Mouse (Mus musculus) monocyte, adult 5-6 weeks (primary cell): ENCODE measurements around the gene Pkig. TPM values are rescaled to one million over a fixed set of nuclear protein-coding genes. Genes with fewer than 3 reads are reported as not detected.

ENCODE experiments used
- ATAC-seq: fragments of 153-309, 156-312 bp; replicated peaks from 2 replicates; pipeline ENCODE4 v1.8.0; 2017; ENCODE audit warnings: mild to moderate bottlenecking; ENCODE audit not compliant: low TSS enrichment, insufficient number of reproducible peaks, severe bottlenecking, poor library complexity, low FRiP score
- total RNA-seq: library from RNA; stranded (forward); fragments of 200-1000, 200-491, 200-594 nt; gene quantifications from 3 replicates; pipeline ENCODE4 v1.2.3, GENCODE M21; 2017

The Pkig gene
- total RNA-seq, 1 experiment from 2014 or later: 40.2 TPM

DNA sequence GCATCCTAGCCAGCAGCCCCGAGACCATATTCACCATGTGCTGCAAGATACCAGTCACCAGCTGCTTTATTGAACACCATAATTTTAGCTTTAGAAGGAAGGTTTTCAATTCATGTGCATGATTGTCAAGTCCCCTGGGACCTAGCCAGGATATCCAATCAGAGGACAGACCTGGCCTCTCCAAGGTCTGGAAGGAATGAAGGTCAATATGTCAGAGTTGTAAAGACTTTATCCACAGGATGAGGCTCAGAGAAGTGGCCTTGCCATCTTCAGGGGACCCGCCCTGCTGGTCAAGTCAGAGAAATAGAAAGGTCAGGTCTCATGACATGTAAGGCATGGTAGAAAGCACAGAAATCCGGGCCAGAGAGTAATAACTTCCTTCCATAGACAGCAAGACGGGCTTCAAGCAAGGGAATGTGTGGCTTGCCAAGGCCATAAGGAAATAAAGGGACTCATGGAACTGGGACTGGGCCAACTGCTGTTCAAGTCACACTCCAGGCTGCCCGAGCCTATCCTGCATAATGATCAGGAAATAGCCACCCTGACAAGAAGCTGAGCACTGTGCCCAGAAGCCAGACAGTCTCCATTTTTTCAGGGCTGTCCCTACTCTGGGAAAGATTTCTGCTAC lies 68.7 kb downstream of the Pkig start:
- no peak for ATAC-seq

DNA sequence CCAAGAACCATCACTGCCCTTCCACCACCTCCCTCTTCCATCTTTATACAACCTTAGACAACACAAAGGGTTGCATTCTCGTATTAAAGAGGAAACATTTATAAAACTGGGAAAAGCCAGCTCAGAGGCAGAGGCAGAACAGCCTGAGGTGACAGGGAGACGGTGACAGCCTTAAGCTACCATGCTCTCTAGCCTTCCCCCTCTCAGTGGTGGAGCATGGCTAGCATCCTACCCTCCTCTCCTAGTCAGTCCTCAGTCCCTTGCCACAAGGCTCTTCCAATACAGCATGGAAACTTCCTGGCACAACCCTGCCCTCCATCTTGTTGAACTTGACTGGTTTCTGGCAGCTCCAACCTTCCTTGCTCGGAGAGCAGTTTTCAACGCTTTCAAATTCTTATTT lies 70.1 kb downstream of the Pkig start:
- no peak for ATAC-seq

DNA sequence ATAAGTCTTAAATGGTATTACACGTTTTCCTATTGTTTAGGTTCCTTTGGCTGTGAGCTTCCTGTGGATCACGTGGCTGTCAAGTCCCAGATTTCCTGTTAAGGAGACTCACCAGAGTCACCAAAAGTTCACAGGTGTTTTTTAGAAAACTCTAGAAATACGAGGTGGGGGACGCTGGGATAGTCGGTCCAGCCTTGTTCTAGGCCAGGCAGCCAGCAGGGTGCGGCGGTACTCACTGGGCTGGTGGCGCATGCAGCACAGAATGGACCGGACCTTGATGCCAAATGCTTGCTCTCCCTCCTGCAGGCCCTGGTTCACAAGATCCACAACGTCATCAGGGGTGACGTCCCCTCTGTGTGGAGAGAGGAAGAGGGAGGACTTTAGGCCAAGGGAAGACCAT lies 73.8 kb downstream of the Pkig start:
- ATAC-seq: no peak

DNA sequence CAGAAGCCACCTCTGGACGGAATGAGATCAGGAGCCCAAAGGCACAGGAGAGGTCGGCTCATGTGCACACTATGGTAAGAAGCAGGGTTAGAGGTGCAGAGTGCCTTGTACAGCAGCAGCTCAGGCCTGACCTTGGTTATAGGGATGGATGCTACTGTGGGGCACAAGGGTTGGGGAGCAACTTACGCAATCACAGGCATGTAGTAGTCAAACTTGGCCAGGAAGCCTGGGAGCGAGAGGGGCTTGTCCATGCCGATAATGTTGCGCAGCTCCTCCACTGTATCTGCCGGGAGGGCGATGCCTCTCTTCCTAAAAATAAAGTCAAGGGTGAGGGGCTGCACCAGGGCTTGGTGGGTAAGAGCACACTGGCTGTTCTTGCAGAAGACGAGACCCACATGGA lies 77.0 kb downstream of the Pkig start:
- ATAC-seq: no peak

DNA sequence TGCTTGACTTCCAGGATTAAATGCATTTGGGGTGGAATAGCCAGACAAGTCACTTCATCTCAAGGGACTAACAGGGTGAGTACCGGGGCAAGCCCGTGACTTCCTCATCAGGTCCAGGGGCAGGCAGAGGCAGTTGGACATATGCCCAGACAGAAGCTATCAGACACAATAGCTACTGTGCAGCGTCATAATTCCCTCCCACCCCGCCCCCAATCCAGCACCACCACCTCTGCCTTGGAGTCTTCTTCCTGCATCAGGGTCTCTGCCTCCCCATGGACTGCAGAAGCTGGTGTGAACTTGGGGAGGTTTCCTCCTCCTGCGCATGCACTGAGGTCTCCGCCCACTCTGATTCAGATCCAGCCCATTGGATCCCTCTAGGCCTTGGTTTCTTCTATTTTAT lies 77.8 kb downstream of the Pkig start:
- no peak for ATAC-seq

DNA sequence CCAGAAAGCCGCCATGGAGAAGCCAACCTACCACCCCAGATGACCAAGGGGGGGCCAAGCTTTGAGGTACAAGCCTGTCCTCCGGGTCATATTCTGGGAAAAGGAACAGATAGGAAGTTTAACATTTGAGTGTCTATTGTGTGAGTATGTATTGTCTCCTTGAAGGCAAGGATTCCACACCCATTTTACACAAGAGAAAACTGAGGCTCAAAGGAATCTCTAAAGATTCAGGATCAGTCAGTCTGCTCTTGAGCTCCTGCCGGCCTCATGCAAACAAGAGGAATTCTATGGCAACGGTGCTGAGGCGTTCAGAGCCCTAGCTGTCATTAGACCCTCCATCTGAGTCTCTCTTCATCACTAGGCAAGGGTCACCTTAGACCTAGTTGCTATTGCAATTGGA lies 84.5 kb downstream of the Pkig start:
- ATAC-seq: no peak

DNA sequence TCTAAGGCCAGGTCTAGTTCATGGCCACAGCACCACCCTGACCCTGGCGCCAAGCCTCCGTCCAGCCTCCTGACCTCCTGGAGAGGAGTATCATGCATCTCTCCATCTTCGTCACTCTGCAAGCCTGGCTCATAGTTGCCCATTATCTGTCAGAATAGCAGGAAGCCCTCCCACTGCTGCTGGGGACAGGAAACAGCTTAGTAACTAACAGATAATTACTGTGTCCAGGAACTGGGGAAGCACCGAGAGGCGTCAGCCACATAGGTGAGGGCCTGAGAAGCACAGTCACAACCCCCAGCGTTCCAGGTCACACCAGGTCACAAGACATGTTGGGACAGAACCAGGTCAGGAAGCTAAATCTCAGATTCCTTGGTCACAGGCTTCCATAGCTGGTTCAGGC lies 85.2 kb downstream of the Pkig start:
- ATAC-seq: no peak

DNA sequence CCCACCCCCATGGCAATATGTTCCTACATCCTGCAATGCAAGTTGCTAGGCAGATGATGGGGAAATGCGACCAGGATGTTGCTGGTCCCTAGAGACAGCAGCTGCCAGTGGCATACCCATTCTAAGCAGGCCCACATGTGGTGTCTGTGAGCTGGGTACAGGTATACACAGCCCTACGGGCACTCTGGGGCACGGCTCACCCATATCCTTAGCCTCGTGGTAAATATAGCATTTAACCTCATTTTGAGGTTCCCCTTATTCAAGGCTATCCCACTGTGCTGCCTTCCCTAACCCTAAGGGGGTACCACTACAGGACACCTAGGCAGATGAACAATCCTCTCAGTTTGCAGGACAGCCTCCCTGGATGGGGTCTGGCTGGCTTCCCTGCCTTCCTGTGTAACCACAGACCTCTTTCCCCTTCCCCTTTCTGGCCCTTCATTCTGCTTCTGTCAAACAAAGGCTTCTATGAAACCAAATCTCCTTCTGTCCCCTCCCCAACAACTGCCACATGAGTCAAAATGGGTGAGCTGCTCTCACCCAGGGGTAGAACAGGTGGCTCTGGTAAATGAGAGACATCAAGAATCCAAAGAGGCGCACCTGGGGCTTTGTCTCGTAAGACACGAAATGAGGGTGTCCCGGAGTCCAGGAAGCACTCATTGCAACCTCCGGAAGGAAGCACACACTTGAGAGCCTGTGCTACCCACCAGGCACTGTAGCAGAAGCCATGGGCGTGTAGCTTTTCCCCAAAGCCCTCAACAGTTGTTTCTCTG lies 86.8 kb downstream of the Pkig start:
- no peak for ATAC-seq

DNA sequence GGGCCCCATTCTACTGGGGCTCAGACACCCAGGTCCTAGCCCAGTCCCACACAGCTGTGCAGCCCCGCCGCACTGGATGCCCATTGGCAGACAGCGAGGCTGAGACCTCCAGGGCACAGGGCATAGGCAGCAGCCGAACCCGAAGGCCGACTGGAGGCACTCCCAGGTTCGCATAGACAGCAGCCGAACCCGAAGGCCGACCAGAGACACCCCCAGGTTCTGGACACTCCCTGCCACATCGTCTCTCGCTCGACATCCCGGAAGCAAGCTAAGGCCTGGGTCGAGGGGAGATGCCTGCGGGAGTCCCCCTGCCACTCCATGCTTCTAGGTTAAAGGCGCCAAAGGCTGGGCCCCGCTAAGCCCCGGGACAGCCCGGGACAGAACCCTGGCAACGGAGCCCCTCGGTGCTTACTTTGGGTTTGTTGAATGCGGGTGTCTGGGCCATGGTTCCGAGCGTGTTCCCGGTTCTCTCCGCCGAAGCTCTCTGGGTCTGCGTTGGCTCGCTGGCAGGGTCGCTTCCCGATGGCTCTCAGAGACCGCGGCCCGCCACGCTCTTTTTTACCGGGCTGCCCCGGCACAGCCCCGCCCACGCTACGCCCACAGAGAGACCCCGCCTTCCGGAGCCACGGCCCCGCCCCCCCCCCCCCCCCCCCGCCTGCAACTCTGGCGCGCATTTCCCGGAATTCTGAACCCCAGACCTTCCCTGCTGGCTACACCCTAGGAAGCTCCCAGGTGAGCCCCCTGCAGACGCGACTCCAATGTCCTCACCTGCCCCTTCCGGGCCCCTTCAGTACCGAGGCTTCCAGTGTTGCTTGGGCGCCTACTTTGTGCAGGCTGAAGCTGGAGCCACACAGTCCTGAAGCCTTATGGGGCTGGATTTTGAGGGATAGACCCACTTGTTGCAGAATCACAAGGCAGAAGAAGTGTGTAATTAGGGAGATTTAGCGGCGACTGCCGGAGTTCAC lies 91.7 kb downstream of the Pkig start, which contains the start of gene Ada:
Gene Ada (minus strand): TSS at position 593 of the 965 bp plus-strand sequence.
- ATAC-seq: peak; percentile 52; the same call in 1 of the 2 replicates

DNA sequence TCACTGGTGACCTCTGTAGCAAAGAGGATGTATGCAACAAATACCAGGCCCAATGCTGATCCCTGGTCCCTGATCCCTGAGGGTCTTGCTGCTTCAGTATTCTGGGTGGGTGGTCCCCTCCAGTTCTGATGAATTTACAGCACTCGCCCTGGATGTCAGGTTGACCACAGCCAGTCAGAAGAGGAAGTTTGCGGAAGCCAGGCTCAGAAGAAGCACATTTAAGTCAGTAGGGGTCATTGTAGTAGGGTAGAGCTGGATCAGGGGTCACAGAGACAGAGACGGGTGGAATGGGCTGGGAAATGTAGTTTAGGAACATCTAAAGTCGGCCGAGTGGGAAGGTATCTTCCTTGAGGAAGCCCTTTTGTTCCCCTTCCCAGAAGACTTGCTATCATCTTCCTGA lies 96.0 kb downstream of the Pkig start:
- ATAC-seq: no peak

DNA sequence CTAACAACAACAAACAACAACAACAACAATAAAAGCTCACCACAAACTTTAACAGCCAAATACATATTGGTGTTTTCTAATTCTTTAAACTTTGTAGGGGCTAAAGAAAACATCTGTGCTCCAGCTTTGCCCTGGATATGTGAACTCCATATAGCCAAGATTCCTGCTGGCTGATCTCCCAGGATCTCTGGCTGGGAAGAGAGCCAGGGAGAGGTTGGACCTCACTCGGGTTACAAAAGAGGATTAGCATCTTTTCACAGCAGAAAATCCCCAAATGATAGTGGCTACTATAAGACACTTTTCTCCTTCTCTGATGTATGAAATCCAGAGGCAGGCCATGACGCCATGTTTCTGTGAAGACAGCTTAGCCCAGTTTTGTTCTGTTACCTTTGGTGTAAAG lies 98.5 kb downstream of the Pkig start:
- no peak for ATAC-seq

DNA sequence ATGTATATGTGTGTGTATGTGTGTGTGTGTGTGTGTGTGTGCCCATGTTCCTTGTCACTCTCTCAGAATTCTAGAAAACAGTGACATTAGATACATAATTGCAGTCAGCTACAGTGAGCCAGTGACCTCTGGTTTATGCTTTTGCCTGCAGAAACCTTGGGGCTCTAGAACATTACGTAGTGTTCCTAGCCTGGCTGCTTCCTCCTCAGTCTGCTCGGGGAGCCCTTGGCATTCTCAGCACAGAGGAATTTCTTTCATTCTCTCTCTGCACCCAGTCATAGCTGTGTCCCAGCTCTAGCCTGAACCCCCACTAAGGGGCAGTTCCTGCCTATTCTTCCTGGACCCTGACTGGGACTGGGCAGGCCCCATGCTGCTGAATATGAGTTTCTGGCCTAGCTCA lies 100.0 kb downstream of the Pkig start:
- ATAC-seq: no peak

DNA sequence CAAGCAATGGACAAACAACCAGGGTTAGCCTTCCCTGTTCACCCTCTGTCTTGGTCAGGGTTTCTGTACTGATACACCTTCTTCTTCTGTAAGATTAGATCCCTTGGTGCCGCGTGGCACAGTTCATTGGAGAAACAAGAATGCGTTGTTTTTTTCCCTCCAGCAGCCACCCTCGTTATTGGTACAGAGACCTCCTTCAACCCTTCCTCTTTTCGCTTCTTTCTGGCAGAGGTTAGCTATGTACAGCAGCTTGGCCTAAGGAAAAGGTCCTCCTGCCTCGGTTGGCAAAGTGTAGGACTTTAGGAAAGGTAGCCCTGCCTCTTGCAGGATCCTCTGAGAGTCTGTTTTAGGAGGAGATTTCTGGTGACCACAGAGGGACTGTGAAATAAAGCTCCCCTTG lies 102.4 kb downstream of the Pkig start:
- ATAC-seq: no peak

DNA sequence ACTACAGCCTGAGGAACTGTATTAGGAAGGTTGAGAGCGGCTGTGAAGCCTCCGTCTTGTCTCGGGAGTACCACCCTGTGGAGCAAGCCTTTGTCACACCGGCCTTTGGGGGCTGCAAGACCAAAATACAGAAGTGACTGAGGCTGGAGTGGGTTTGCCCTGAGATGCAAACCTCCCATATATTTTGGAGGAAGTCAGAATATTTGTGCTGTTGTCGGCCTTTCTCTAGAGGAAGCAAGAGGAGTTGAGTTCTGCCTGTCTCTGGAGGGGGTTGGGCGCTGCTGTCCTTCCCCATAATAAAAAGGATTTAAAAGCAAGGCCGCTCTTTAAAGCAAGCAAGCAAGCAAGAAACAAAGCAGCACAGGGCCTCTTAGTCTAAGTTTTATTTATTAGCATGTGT lies 103.2 kb downstream of the Pkig start:
- 0 out of 2 replicates have a peak, but pooled peaks have one; percentile 32 for ATAC-seq

DNA sequence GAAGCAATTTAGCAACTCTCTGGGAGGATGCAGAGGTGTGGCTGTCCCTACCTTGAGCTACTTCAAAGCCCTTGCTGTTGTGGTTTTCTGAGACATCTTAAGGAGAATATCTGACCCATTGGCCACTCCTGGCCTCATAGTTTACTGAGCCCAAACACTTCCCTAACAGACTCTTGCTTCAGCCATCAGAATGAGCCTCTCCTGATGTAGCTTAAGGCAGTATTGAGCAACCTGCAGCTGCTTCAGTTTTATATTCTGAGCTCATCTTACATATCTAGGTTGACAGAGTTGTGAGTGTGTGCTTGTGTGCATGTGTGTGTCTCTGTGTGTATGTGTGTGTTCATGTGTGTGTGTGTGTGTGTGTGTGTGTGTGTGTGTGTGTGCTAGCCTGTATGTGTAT lies 108.1 kb downstream of the Pkig start:
- no peak for ATAC-seq

DNA sequence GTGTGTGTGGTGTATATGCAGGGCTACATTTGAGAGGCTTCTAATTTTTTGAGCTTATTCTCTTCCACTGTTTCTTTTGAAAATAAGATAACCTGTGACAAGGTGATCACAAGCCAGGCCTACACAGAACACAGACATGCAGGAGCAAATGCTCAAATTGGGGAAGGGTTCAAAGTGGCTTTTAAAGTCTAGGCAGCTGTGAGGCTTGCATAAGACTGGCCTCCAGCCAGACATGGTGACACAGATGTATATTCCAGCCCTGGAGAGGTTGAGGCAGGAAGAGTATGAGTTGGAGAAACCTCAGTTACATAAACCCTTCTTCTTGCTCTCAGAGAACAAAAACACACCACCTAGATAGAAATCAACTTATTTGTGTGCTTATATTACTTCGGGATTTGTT lies 108.7 kb downstream of the Pkig start:
- no peak for ATAC-seq

DNA sequence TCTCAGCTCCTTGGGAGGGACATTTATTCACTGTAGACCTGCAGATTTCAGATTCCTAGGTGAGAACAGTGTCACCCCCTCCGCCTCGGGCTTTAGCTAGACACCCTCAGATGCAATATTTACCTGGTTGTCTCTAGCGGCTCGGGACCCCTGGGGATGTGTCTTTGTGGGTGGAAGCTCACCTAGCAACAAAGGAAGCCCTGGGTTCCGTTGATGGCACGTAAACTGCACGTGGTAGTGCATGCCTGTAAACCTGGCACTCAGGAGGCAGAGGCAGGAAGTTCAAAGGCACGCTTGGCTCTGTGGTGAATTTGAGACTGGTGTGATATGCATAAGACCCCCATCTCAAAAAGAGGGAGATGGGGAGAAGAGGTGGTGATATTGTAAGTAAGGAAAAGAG lies 112.5 kb downstream of the Pkig start:
- ATAC-seq: no peak
